Mouse (Mus musculus) splenic B cell, adult 2 months (primary cell): Measurements from ENCODE around the gene Stk26.
A peak's percentile ranks its signal among the peaks of the same experiment; 100 is the strongest.

Experiments
- DNase-seq: peaks from one replicate; pipeline ENCODE4 v3.0.0-alpha.2; 2011; ENCODE audit warnings: low read depth, low spot score
- H3K27me3 ChIP-seq: 2 replicates; pipeline ENCODE4 v1.6.1; 2012; ENCODE audit warnings: mild to moderate bottlenecking, low read length, moderate library complexity, mixed read lengths; ENCODE audit not compliant: control insufficient read depth, poor library complexity, insufficient read depth, severe bottlenecking
- H3K36me3 ChIP-seq: 2 replicates; pipeline ENCODE4 v1.6.1; 2012; ENCODE audit warnings: mild to moderate bottlenecking, low read length, moderate library complexity, mixed read lengths; ENCODE audit not compliant: control insufficient read depth, poor library complexity, insufficient read depth, severe bottlenecking

Stk26 gene

DNA sequence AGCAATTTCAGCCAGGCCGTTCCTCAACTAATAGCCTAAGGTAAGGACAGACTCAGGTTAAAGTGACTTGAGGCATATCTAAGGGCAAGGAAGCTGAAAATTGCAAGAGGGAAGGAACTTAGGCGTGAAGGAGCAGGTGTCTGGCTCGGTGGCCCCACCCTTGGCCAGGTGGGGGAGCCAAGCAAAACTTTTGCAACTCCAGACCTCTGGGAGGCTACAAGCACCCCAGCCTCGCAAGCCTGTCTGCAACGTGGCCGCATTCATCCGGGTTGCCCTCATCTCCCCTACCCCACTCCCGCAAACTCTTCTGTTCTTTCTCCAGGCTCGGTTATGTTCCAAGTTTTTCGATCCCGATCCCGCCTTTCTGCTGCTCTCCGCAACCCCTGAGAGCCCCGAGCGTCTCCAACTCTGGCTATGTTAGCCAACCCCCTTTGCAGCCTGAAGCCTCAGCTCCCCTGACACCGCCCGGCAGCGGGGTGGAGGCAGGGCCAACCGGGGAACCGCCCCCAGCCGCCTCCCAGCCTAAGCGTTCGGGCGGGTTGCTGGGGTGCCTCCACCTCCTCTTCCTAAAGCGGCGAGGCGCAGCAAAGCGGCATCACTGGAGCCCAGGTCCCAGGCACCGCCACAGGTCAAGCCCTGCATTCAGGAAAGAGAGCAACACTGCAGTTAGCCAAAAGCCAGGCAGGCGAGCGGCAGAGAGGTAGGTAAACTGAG lies at the start of gene Stk26:
TSS of gene Stk26 (plus strand) at position 201 of the 714 bp plus-strand sequence.
- H3K27me3 ChIP-seq = no peaks in the 10 kb centered on the region
- peak; percentile 71 for DNase-seq
- H3K36me3 ChIP-seq = no peaks in the 10 kb centered on the region

DNA sequence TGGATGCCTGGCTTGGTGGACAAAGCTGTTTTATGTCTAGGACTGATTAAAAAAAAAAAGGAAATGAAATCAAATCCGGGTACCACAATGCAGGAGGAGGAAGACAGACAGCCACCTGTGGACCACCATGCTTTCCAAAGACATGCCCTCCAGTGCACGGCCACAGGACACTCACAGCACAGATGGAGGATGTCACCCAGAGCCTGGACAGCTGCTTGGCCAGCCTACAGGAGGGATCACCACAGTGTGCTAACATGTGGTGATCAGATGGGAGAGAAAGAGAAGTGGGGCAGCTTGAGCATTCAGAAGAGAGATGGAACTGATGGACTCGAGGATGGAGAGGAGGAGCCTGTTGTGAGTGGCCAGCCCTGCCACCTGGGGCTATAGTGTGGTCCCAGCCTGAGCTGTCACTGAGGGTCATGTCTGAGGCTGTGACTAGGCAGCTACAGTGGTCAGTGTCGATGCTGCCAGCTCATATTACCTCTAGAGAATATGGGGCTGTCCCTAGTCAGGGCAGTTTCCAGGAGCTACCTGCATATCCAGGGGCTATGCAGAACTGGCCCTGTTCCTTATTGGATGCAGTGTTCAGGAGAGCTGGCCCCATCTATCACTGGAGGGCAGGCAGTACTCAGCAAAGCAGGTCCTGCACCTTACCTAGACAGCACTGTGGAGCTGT lies 47.7 kb upstream of the Stk26 start:
- H3K27me3 ChIP-seq = no peaks in the 10 kb centered on the region
- no peaks in the 10 kb centered on the region for H3K36me3 ChIP-seq
- DNase-seq = no peak

- Histone ChIP-seq H3K36me3 (no peaks in the 10 kb centered on the region), H3K27me3 (no peaks in the 10 kb centered on the region)
- no peak for DNase-seq
Measured at GRCm38 (mm10) chrX:50797798-50798197, 43.0 kb upstream of the Stk26 start.

- H3K36me3 ChIP-seq = no peaks in the 10 kb centered on the region
- DNase-seq = no peak
- H3K27me3 ChIP-seq = no peaks in the 10 kb centered on the region
Measured at GRCm38 (mm10) chrX:50798571-50798970, 42.3 kb upstream of the Stk26 start.

DNA sequence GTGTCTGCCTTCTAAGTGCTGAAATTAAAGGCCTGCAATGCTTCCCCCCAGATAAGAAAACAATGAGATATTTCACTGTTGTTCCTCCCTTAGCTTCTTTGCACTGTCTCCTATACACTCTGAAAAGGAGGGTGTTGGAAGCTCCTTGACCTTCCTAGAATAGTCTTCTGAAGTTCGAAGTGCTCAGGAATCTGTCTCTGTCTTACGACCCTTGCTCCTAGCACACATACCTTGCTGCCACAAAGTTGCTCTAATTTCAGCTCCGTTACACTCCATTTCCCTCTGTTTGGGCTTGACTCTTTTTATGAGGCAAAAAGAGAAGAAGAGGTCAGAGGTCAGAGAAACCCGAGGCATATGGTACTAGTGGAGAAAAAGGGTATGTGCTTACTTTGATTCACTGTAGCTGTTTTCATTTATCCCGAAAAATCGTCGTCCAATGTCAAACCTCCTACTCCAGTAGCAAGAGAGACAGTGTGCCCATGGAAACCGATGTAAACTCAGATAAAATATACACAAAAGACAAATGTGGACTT lies 41.1 kb upstream of the Stk26 start:
- Histone ChIP-seq H3K36me3 (no peaks in the 10 kb centered on the region), H3K27me3 (no peaks in the 10 kb centered on the region)
- no peak for DNase-seq

DNA sequence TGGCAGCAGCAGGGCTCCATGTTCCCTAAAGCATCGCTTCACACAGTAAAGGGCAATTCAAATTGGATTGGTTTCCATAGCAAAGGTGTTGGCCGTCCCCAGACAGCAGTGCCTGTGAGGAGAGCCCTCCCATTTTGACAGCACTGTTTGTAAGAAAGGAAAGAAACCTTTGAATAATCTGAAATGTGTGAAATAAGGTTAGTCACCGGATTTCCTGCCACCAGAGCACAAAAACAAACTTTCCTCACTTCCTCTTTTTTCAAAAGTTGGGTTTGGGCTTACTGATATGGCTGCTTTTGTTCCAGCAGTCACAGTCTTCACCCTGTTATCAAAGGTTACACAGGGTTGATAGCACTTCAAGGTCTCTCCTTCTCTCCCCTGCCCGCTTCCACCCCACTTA lies 35.2 kb upstream of the Stk26 start:
- DNase-seq = peak; percentile 72
- Histone ChIP-seq H3K27me3 (no peaks in the 10 kb centered on the region), H3K36me3 (no peaks in the 10 kb centered on the region)

DNA sequence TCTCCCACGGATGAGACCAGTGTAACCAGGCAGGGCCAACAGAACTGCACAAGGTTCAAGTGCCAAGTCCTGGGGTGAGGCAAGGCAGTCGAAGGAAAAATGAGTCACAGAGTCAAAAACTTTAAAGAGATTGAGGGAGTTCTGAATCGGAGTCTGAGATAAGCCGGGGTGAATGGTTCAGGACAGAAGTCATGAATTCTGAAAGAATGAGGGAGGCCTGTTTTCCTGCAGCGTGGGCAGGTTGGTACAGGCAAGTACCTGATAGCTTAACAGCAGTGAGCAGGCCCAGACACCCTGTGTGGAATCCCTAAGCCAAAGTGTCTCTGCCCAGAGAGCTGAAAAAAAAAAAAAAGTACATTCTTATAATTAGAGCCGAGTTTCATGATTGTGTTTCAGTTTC lies 17.0 kb upstream of the Stk26 start:
- DNase-seq = no peak

DNA sequence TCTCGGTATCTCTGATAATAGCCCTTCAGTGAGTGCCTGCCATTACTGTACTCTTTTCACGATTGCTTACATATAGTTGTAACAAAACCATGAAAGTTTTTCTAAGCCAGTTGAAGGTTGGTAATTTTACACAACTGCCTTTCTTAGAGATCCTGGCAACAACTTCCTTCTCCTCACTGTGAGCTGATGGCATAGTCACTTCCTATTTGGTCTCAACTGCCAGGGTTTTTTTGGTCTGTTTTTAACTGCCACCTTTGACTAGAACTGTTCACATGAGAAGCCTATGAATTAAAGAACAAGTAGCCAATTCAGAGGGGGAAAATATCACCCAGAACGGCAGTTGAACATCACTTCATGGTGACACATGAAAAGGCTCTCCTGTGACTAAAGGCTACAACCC lies 5.3 kb upstream of the Stk26 start:
- H3K36me3 ChIP-seq = no peaks in the 10 kb centered on the region
- DNase-seq = peak; percentile 7
- no peaks in the 10 kb centered on the region for H3K27me3 ChIP-seq

More for the DNA sequence above, 17.0 kb upstream of the Stk26 start:
- Histone ChIP-seq H3K27me3 (no peaks in the 10 kb centered on the region), H3K36me3 (no peaks in the 10 kb centered on the region)

DNA sequence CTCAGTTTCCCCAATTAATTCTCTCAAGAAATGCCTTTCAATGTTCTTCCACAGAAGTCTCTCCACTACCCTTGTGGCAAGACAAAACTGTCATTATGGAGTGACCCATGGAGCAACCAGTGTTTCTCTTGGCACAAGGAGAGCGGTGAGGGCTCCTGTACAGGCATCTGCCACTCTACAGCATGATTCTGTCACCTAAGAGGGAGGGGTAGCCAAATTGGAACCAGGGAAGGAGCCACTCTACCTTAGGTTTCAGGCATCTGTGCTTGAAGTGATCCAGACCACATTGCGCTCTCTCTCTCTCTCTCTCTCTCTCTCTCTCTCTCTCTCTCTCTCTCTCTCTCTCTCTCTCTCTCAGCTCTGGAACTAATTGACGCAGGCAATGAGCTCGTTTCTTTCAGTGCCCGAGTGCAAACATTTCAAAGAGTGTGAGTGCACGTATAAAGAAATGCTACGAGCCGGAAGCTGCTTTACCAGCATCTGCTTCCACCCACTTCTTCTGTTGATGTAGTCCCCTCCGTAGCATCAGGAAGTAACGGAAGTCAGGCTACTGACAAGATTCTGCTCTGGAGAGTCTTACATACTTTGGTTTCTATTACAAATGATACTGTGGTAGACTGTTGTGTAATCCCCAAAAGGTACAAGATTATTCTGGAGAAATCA lies 4.7 kb upstream of the Stk26 start:
- DNase-seq = peak; percentile 33
- Histone ChIP-seq H3K36me3 (no peaks in the 10 kb centered on the region), H3K27me3 (no peaks in the 10 kb centered on the region)

DNA sequence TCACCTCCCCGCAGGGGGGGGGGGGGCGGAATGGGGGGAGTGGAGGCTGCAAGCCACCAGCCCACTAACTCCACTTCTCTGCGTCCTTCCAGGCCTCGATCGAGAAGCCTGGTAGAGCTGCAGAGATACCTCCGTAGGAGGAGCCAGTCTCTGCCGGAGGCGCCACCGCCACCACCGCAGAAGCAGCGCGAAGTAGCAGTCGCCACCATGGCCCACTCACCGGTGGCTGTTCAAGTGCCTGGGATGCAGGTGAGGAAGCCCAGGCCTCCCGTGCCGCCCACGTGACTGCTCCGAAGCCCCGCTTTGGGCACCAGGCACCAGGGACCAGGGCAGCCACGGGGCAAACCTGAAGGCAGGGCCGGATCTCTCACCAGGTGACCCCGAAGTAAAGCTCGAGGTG lies 740 bp downstream of the Stk26 start:
- Histone ChIP-seq H3K36me3 (no peaks in the 10 kb centered on the region), H3K27me3 (no peaks in the 10 kb centered on the region)
- DNase-seq = peak; percentile 38

DNA sequence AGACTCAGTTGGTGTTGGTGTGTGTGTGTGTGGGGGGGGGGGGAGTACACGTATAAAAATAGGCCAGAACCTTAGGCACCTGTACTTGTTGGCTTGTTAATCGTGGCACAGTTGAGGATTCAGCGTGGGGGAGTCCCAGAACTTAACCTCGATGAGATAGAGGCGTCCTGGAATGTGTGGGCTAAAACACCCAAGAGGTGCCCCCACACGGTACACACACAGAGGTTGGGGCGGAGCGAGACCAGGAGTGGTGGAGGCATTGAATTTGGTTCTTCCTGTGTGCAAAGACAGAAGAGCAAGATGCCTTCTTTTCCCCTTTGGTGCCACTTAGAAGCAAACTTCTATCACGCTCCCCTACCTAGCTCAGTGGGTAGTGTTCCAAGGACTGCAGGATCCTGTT lies 1.2 kb downstream of the Stk26 start:
- H3K36me3 ChIP-seq = no peaks in the 10 kb centered on the region
- DNase-seq = peak; percentile 18
- no peaks in the 10 kb centered on the region for H3K27me3 ChIP-seq

DNA sequence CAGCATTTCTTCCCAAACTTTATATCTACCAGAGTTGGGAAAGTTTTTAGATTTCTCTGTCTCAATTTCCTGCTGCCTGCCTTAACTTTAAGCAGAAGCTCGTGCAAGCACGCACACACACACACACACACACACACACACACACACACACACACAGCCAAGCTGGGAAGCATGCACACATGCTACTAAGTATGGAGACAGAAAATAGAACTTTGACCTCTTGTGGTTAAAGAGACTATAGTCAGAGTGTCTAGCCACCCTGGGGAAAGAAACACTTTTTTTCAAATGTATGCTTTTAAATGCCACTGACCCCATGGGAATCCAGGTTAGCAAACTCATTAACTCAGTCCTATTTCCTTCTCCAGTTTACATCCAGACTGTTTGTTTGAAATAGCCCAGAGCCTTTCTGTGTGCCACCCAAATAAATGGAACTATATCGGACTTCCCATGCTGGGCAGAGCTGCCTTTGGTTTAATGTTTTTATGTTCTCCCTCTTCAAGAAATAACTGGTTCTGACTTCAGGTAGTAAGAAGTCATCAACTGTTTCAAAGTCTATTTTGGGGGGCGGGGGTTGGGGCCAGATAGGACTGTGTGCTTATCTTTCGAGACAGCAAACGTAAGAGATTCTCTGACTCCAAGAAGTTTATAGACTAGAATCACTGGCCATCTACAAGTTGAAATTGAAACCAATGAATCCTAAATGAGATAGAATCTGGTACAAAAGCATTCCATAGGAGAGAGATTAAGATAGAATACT lies 9.8 kb downstream of the Stk26 start:
- no peak for DNase-seq
- Histone ChIP-seq H3K36me3 (no peaks in the 10 kb centered on the region), H3K27me3 (no peaks in the 10 kb centered on the region)

GRCm38 (mm10) chrX:50863771-50864170 lies 22.9 kb downstream of the Stk26 start:
- H3K36me3 ChIP-seq = no peaks in the 10 kb centered on the region
- no peaks in the 10 kb centered on the region for H3K27me3 ChIP-seq
- no peak for DNase-seq

DNA sequence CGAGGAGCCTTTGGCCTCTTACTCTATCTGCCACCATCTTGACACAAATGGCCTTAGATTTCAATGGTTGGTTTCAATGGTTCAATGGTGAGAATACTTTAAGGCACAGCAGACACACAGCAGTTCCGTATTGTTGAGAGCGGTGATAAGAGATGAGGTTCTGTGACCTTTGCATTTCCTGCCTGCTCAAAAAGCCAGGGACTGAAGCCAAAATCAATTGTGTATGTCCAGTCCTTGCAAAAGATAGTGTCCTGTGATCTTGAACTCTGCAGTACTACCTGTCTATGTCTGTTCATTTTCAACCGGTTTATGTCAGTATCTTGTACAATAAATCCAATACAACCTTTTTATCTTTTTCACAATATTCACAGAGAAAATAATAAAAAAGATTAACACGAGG lies 23.9 kb downstream of the Stk26 start:
- Histone ChIP-seq H3K36me3 (no peaks in the 10 kb centered on the region), H3K27me3 (no peaks in the 10 kb centered on the region)
- DNase-seq = no peak
